Mouse (Mus musculus): ENCODE data around the gene Tmem256. TPM values are rescaled to one million over a fixed set of nuclear protein-coding genes. Genes with fewer than 3 reads are reported as not detected.

Tmem256 gene
- polyA plus RNA-seq, 1 experiment from 2014 or later: 423 TPM

GRCm38 (mm10) chr11:69837604-69837951, 736 bp upstream of the Tmem256 start, which contains the start of gene Nlgn2:
Gene Nlgn2, minus strand, starts transcription at chr11:69837784.
- Histone ChIP-seq H3K4me1 (peaks cover 45% of the 10 kb centered on the region), H3K27ac (peak within 1 kb of the TSS; percentile 95), H3K9me3 (no peaks in the 10 kb centered on the region), H3K27me3 (no peaks in the 10 kb centered on the region), H3K9ac (peak within 1 kb of the TSS; percentile 84), H3K36me3 (peaks cover 13% of the 10 kb centered on the region), H3K4me3 (peak within 1 kb of the TSS; percentile 80), H3K4me2 (peak within 1 kb of the TSS; percentile 92)
- 0% methylated on average over 18 of the region's 32 CpGs for WGBS
- peak; percentile 74 for ATAC-seq (ENCODE audit: insufficient number of reproducible peaks, insufficient read depth, low FRiP score, low TSS enrichment, low read depth)

- ATAC-seq (ENCODE audit: insufficient number of reproducible peaks, insufficient read depth, low FRiP score, low TSS enrichment, low read depth): no peak
- Histone ChIP-seq H3K9me3 (no peaks in the 10 kb centered on the region), H3K4me3 (peak overlapping the region; percentile 80), H3K4me1 (peaks cover 40% of the 10 kb centered on the region), H3K9ac (peak overlapping the region; percentile 82), H3K36me3 (peaks cover 3% of the 10 kb centered on the region; the same call in 1 of the 2 replicates), H3K27me3 (no peaks in the 10 kb centered on the region), H3K27ac (peak overlapping the region; percentile 95), H3K4me2 (peak overlapping the region; percentile 92)
- WGBS: 2% methylated on average over 7 of the region's 7 CpGs
Measured at GRCm38 (mm10) chr11:69838714-69839104, 395 bp downstream of the Tmem256 start.

- peak within 1 kb of the TSS; percentile 76 for H3K4me3 ChIP-seq
- peak within 1 kb of the TSS; percentile 96 for H3K27ac ChIP-seq
- peak within 1 kb of the TSS; percentile 94 for H3K4me2 ChIP-seq
- H3K36me3 ChIP-seq: peaks cover 37% of the 10 kb centered on the region
- H3K9ac ChIP-seq: peak within 1 kb of the TSS; percentile 90
- peak; percentile 88 for ATAC-seq (ENCODE audit: insufficient number of reproducible peaks, insufficient read depth, low FRiP score, low TSS enrichment, low read depth)
- no peaks in the 10 kb centered on the region for H3K27me3 ChIP-seq
- no peaks in the 10 kb centered on the region for H3K9me3 ChIP-seq
- under 1% methylated on average over 29 of the region's 38 CpGs for WGBS
- peaks cover 35% of the 10 kb centered on the region for H3K4me1 ChIP-seq
Measured at GRCm38 (mm10) chr11:69846198-69846680, 7.9 kb downstream of the Tmem256 start, which contains the start of gene Plscr3. Gene Plscr3, plus strand, starts transcription at chr11:69846376.

GRCm38 (mm10) chr11:69846738-69847688, 8.7 kb downstream of the Tmem256 start:
- Histone ChIP-seq H3K4me3 (peak overlapping the region; percentile 76), H3K4me1 (peaks cover 35% of the 10 kb centered on the region), H3K9ac (peak overlapping the region; percentile 90), H3K27ac (peak overlapping the region; percentile 96), H3K4me2 (peak overlapping the region; percentile 94), H3K36me3 (peaks cover 44% of the 10 kb centered on the region), H3K9me3 (no peaks in the 10 kb centered on the region), H3K27me3 (no peaks in the 10 kb centered on the region)
- peak; percentile 33; the same call in 1 of the 2 replicates for ATAC-seq (ENCODE audit: insufficient number of reproducible peaks, insufficient read depth, low FRiP score, low TSS enrichment, low read depth)
- WGBS: 8% methylated on average over 37 of the region's 37 CpGs

GRCm38 (mm10) chr11:69848021-69848420, 9.7 kb downstream of the Tmem256 start:
- H3K36me3 ChIP-seq: peaks cover 54% of the 10 kb centered on the region
- H3K4me2 ChIP-seq: peak overlapping the region; percentile 94
- peaks cover 36% of the 10 kb centered on the region for H3K4me1 ChIP-seq
- H3K27ac ChIP-seq: peak overlapping the region; percentile 96; the same call in 1 of the 2 replicates
- ATAC-seq (ENCODE audit: insufficient number of reproducible peaks, insufficient read depth, low FRiP score, low TSS enrichment, low read depth): no peak
- peak overlapping the region; percentile 90; the same call in 1 of the 2 replicates for H3K9ac ChIP-seq
- peak overlapping the region; percentile 76 for H3K4me3 ChIP-seq
- no peaks in the 10 kb centered on the region for H3K27me3 ChIP-seq
- no peaks in the 10 kb centered on the region for H3K9me3 ChIP-seq
- 94% methylated on average over 6 of the region's 6 CpGs for WGBS

- H3K4me3 ChIP-seq: no peak overlapping the region
- H3K27ac ChIP-seq: 0 out of 2 replicates have a peak overlapping the region, but pooled peaks have one; percentile 1
- no peak overlapping the region for H3K4me2 ChIP-seq
- H3K36me3 ChIP-seq: peaks cover 55% of the 10 kb centered on the region
- no peaks in the 10 kb centered on the region for H3K9me3 ChIP-seq
- no peaks in the 10 kb centered on the region for H3K27me3 ChIP-seq
- no peak overlapping the region for H3K9ac ChIP-seq
- WGBS: 88% methylated on average over 9 of the region's 9 CpGs
- H3K4me1 ChIP-seq: peaks cover 41% of the 10 kb centered on the region
- ATAC-seq (ENCODE audit: insufficient number of reproducible peaks, insufficient read depth, low FRiP score, low TSS enrichment, low read depth): no peak
Measured at GRCm38 (mm10) chr11:69849128-69849527, 10.8 kb downstream of the Tmem256 start.

GRCm38 (mm10) chr11:69849884-69850283, 11.6 kb downstream of the Tmem256 start:
- no peak overlapping the region for H3K27ac ChIP-seq
- no peak for ATAC-seq (ENCODE audit: insufficient number of reproducible peaks, insufficient read depth, low FRiP score, low TSS enrichment, low read depth)
- no peak overlapping the region for H3K4me3 ChIP-seq
- no peaks in the 10 kb centered on the region for H3K9me3 ChIP-seq
- no peaks in the 10 kb centered on the region for H3K27me3 ChIP-seq
- peaks cover 55% of the 10 kb centered on the region for H3K36me3 ChIP-seq
- peaks cover 41% of the 10 kb centered on the region for H3K4me1 ChIP-seq
- H3K9ac ChIP-seq: no peak overlapping the region
- WGBS: 94% methylated on average over 15 of the region's 15 CpGs
- H3K4me2 ChIP-seq: no peak overlapping the region

- Histone ChIP-seq H3K4me1 (peaks cover 40% of the 10 kb centered on the region), H3K9ac (no peak overlapping the region), H3K4me3 (no peak overlapping the region), H3K9me3 (no peaks in the 10 kb centered on the region), H3K4me2 (no peak overlapping the region), H3K27ac (peak overlapping the region; percentile 33; the same call in 1 of the 2 replicates), H3K27me3 (peaks cover 2% of the 10 kb centered on the region; the same call in 1 of the 2 replicates), H3K36me3 (peaks cover 55% of the 10 kb centered on the region)
- no peak for ATAC-seq (ENCODE audit: insufficient number of reproducible peaks, insufficient read depth, low FRiP score, low TSS enrichment, low read depth)
- 63% methylated on average over 8 of the region's 8 CpGs for WGBS
Measured at GRCm38 (mm10) chr11:69850754-69851153, 12.4 kb downstream of the Tmem256 start.

- Histone ChIP-seq H3K9me3 (no peaks in the 10 kb centered on the region), H3K27me3 (peaks cover 19% of the 10 kb centered on the region), H3K9ac (no peak overlapping the region), H3K4me3 (no peak overlapping the region), H3K4me2 (no peak overlapping the region), H3K4me1 (peaks cover 22% of the 10 kb centered on the region), H3K27ac (no peak overlapping the region), H3K36me3 (peaks cover 41% of the 10 kb centered on the region)
- WGBS: 74% methylated on average over 7 of the region's 7 CpGs
- ATAC-seq (ENCODE audit: insufficient number of reproducible peaks, insufficient read depth, low FRiP score, low TSS enrichment, low read depth): no peak
Measured at GRCm38 (mm10) chr11:69853994-69854393, 15.7 kb downstream of the Tmem256 start.

GRCm38 (mm10) chr11:69854680-69855079, 16.4 kb downstream of the Tmem256 start:
- ATAC-seq (ENCODE audit: insufficient number of reproducible peaks, insufficient read depth, low FRiP score, low TSS enrichment, low read depth): no peak
- Histone ChIP-seq H3K4me3 (no peak overlapping the region), H3K27ac (no peak overlapping the region), H3K4me1 (peaks cover 22% of the 10 kb centered on the region), H3K9ac (no peak overlapping the region), H3K27me3 (peaks cover 26% of the 10 kb centered on the region), H3K36me3 (peaks cover 34% of the 10 kb centered on the region), H3K4me2 (no peak overlapping the region), H3K9me3 (no peaks in the 10 kb centered on the region)
- 84% methylated on average over 10 of the region's 10 CpGs for WGBS

GRCm38 (mm10) chr11:69855347-69855746, 17.0 kb downstream of the Tmem256 start:
- H3K9me3 ChIP-seq: no peaks in the 10 kb centered on the region
- WGBS: 25% methylated on average over 16 of the region's 16 CpGs
- H3K4me2 ChIP-seq: peak overlapping the region; percentile 30
- ATAC-seq (ENCODE audit: insufficient number of reproducible peaks, insufficient read depth, low FRiP score, low TSS enrichment, low read depth): no peak
- H3K27ac ChIP-seq: no peak overlapping the region
- H3K9ac ChIP-seq: no peak overlapping the region
- H3K4me3 ChIP-seq: no peak overlapping the region
- peaks cover 27% of the 10 kb centered on the region for H3K36me3 ChIP-seq
- H3K4me1 ChIP-seq: peaks cover 18% of the 10 kb centered on the region
- H3K27me3 ChIP-seq: peaks cover 27% of the 10 kb centered on the region

All from embryonic facial prominence, embryonic 13.5 days (tissue).